Mouse (Mus musculus) right cerebral cortex, adult 18-20 months (tissue): ENCODE measurements around the gene Pzp.

Experiments
- DNase-seq: peaks from one replicate; pipeline ENCODE4 v3.0.0; 2022; ENCODE audit warnings: mixed read lengths

The Pzp gene

DNA sequence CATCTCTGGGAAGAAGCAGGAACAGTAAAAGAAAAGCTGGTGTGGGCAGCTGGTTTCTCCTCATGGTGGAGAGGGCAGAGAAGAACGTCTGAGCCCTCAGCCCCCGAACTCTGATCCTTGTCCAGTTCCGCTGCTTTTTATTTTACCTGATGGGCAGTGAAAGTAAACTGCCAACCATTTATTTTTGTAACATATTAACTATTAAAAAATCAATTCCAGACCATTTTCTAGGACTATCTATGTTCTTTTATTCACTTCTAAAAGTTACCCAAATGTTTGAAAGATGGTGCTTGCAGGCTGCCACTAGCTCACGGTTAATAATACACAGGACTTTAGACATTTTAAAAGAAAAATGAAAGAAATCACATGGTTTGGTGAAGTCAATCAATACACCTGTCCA lies at the start of gene Pzp:
TSS of gene Pzp (minus strand) at position 120 of the 400 bp plus-strand sequence.
- no peak for DNase-seq

DNA sequence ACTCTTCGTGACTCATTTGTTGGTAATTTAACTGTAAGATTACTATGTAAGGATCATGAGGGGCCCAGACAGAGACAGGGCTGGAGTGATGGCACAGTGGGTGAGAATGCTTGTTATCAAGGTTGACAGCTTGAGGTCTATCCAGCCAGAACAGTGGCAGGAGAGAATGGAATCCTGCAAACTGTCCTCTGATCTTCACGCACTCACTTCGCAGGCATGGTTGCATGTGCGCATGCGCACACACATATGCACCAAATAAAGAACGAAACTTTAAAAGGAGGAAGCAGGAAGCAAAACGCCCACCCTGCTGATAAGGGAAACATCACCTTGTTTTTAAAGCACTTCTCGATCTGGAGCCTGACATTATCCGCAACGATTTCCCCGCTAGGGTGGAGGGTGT lies 40.1 kb upstream of the Pzp start:
- DNase-seq: no peak

DNA sequence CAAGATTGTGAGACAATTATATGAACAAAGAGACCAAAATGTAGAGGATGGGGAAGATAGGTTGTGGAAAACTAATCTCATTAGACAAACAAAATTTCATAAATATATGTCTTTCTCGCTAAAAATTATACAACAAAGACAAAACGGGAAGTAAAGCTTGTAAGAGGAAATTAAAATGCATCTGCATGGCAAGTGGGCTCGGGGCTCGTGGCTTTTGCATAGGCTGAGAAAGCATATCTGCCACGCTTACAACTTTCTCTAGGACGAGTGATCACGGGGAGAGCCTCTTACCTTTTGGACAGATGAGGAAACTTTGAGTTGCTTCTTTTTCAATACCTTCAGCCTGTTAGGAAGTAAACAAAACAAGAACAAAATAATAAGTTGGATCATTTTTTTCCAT lies 27.5 kb upstream of the Pzp start:
- no peak for DNase-seq

DNA sequence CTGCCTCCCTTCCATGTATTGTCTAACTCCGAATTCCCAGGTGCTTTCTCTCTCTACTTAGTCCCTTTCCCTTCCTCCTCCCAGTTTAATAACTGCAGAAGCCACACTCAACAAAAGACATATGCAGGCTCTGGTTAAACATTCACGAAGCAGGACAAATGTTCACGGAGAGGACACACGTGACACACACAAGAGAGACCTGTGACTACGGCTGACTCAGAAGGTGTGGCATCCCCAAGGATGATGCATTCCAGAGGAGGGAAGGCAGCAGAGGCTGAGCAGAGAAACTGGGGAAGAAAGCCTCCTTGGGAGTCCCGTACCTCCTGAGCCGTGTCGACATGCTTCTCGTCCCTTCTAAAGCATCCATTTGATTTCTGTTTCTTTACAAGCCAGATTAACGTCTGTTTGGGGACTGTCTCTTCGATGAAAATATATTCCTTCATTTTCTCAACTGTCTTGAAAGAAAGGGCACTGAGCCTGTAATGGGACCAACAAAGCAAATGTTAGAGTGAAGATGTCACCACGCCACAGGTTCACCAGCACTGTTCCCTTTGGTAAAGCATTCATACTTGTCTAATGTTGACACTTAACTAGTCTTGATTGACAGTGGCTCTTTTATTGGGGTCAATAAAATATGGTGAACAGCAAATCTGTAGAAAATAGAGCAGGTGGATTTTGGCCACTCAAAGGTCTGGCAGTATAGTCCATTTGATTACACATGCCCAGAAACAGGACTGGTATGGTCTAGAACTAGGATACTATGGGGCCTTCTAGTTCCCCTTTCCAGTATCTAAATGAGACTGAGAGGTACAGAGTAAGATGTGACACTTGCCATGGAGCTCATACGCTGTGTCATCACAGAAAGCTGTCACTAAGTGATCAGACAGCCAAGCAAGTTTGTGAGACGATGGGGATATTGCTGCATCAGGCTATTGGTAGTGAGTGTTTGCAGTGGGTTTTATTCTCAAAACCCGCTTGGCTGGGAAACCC lies 23.2 kb upstream of the Pzp start:
- no peak for DNase-seq

DNA sequence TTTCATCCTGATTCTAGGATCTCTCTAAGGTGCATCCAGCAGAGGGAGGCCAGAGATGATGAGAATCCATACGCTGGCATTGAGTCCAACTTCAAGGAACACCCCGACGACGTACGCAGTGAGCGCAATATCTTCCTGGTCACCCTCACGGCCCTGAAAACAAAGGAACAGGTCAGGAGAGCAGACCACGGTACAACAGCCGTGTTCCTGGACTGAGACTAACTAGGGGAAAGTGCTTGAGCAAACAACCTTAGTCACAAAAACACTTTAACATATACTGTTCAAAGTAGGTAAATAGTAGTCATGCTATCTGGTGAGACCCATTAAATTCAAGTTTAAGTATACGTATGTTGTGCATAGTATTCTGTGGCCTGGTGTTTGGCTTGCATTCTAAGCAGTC lies 22.0 kb upstream of the Pzp start:
- DNase-seq: no peak

DNA sequence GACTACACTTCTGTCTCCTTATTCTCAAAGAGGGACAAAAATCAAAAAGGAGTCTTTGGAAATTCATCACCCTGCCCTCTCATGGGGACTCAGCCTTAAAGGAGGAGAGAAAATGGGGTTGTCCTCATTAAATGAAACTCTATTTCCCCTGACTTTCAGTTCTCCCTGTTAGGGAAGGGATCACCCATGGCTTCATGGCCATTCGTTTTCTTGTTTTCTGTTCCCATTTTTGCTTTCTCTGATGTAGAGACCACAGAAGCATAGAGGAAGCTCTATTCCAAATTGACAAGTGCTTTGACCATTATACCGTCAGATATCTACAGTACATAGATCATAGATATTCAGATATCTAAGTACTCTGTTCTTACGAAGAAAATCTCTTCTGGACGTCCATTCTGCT lies 18.9 kb upstream of the Pzp start:
- DNase-seq: no peak

DNA sequence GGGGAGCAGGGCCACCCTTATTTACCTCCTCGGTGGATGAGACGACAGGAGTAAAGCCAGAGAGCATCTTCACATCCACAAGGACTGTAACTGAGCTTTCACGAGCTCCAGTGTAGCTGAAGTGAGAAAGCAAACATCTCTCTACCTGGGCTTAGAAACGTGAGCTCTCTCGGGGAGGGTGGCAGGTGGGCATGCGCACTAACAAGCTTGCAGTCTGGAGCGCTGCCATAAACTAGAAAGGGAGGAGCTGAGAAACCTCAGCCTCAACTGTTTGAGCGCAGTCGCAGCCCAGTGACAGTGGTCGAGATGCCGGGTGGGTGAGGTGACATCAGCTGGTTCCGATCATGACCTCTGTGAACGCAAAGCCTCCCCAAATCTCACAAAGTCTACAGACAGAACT lies 16.7 kb upstream of the Pzp start:
- peak; percentile 26 for DNase-seq

DNA sequence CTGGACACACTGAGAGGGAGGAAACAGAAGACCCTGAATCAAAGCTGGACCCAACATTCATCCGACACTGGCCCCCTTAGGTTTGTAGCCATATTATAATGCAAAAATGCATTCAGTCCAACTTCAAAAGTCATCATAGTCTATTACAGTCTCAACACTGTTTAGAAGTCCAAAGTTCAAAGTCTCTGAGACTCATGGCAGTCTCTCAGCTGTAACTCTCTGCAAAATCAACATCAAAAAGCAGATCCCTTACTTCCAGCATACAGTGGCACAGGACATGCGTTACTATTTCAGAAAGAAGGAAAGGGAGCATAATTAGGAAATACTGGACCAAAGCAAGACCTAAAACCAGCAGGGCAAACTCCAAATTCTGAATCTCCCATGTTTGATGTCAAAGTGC lies 8.7 kb upstream of the Pzp start:
- DNase-seq: no peak

DNA sequence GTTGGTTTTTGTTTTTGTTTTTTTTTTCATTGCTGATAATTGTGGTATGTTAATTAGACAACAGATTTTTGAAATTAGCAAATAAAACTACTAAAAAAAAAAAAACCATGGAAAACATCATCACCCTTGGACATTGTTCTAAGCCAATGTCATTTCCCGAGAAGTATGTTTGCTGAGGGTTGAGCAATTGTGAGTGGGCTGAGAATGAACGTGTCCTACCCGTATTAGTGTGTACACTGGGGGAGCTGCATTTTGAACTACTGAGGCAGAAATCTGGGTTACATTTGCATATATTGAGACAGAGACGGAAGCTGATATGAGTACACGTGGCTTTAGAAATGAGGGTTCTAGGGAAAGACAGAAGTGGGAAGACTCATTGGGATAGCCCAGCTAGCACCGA lies 6.8 kb upstream of the Pzp start:
- no peak for DNase-seq

DNA sequence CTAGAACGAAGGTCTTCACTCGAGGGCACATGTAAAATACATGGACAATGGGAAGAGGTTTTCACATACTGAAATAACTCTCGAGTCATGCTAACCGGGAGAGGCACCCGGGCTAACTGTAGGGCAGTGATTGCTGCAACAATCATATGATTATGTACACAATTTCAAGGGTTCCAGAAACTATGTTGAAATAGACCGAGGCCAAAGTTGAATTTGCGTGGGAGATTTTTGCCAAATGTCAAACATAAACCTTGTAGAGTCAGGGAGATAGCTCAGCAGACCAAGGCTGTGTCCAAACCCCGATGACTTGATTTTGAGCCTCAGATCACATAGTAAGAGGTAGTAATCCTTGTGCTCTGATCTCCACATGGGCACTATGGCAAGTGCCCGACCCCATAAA lies 6.2 kb upstream of the Pzp start:
- DNase-seq: no peak

DNA sequence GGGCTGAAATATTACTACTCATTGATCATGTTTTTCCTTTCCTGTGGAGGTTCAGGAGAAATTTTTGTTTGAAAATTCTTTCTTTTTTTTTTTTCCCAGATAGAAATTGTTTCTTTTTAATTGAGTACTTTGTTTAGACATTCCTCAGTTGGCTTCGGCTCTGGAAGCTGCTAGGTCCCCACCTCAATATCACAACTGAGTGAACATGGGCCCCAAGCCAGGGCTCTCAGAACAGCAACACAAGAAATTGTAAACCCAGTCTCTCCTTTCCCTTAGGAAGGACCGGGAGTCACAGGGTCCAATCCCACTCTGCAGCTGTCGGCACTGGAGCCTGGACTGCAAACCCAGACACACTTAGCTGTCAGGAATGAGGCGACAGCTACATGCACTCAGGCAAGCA lies 2.0 kb upstream of the Pzp start:
- no peak for DNase-seq

DNA sequence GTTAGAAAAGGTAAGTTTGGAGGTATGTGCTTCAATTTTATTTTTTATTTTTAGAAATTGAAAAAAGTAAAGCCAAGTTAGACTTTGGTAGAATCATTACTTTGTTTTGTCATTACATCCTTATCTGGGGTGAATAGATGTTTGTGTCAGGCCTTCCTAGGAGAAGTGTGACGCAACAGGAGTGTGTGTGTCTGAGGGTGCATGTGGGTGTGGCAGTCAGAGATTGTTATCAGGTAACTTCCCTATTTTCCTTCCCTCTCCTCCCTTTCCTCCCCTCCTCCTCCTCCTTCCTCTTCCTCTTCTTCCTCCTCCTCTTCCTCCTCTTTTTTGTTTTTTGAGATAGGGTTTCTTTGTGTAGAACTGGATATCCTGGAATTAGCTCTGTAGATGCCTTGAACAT lies 590 bp upstream of the Pzp start:
- DNase-seq: no peak

DNA sequence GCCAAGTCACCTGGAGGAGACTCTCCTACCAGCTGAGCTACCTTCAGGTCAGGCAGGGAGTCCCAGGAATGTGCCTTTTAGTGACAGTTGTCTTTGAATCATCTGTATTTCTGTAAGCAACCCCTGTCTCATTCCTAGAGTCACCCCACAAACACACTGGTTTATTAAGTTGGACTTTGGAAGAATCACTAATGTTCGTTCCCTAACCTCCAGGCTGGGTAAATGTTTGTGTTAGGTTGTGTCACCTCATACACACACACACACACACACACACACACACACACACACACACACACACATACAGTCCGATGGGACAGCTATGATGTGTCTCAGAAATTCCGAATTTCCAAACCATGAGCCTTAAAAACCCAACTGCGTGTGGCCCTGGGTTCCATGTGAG lies 719 bp downstream of the Pzp start:
- no peak for DNase-seq

DNA sequence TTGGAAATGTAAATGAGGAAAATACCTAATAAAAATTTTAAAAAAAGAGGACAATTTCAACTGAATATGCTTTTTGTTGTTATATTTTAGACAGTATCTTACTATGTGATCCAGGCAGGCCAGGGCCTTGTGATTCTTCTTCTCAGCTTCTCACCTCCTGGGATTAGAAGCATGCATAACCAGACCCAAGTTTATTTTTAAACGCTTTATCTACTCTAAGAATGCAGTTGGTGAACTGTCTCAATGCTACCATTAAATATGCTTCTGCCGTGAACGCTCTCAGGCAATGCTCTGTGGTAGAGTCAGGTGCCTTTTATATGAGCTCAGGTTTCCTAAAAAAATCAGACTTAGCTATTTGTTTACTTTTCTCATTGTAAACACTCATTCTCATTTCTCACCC lies 3.2 kb downstream of the Pzp start:
- DNase-seq: no peak

DNA sequence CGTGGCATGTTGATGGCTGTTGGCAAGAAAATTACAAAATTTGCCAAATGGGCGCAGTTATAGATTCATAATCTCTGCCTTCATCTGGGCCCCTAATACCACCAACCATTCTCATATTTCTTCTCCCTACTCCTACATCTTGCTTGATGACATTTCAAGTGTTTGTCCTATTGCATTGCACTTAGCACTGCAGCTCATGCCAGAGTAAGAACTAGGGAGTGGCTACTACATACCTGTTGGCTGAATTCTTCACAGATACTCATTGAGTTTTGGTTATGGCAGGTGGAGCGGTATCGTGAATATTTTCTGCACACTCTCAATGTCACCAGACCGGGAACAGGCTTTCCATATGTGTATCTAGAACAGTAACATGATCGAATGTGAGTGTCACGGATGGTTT lies 7.4 kb downstream of the Pzp start:
- no peak for DNase-seq

DNA sequence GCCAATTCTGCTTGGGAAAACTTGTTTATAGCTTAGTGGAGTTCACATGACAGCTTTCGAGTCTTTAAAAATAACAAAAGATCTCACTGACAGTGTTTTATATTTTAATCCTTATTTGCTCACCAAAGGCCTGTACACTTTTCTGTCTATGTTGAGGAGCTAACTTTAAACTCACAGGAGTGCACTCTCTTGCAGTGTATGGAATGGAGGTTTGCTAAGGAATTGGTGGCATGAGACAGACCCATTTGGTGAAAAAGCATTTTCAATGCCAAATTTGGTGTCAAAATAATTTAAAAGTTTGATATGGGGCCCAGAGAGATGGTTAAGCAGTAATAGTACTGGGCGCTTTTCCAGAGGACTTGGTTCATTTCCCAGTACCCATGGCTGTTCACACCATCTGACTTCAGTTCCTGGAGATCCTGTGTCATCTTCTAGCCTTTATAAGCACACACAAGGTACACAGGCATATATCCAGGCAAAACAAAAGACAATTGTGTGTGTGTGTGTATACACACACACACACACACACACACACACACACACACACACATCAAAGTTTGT lies 20.8 kb downstream of the Pzp start:
- DNase-seq: peak; percentile 3

DNA sequence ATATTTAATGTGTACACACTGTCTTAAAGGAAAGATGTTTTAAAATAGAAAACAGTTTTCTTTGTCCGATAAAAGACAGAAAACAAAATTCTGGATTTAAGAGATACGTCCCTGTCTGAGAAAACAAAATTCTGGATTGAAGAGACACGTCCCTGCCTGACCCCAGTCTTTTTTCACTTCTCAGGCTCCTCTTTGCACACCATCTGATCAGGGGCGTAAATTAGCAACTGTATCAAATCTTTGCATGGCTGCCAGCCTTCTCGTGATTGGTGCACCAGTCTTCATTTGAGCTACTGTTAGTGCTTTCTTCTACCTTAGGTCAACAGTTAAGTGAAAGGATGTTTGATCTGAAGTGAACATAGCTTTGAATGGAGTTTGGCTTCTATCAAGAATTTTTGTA lies 21.8 kb downstream of the Pzp start:
- DNase-seq: no peak

DNA sequence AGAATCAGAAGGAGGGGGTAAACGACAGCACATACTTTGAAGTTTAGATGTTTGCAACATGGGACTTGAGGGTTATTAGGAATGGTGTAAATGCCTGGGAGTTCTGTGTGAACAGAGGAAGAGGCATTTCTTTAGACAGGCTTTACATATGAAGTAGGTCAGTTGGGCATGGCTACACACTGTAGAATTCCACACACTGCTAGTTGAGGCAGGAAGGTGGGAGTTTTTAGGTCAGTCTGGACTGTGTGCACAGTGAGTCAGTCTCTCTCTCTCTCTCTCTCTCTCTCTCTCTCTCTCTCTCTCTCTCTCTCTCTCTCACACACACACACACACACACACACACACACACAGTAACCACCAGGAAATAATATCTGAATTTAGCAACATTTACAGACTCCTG lies 31.2 kb downstream of the Pzp start:
- no peak for DNase-seq

DNA sequence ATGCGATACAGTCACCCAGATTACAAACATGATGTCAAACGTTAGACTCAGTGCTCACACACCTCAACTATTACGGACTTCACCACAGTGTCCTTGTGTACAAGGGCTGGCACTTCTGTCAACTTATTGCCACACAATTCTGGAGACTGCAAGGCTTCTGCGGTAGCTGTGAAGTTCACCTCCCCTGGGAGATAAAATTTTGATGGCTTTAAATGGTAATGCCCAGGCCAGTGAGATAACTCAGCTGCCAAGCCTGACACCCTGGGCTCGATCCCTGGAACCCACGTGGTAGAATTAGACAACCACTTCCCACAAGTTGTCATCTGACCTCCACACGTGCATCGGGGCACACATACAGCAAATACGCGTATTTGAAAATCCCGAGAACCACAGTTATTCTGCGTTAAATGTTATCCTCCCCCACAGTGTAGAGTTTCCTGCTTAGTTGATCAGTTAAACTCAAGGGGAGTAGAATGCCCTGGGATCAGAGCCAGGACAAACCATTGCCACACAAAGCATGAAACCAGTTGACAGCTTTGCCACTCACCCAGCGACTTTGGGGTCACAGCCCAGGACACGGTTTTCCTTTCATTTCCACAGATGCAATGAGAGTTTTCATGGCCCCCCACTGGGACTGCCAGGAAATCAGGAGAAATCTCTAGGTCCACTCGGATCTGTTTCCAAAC lies 31.7 kb downstream of the Pzp start:
- no peak for DNase-seq

DNA sequence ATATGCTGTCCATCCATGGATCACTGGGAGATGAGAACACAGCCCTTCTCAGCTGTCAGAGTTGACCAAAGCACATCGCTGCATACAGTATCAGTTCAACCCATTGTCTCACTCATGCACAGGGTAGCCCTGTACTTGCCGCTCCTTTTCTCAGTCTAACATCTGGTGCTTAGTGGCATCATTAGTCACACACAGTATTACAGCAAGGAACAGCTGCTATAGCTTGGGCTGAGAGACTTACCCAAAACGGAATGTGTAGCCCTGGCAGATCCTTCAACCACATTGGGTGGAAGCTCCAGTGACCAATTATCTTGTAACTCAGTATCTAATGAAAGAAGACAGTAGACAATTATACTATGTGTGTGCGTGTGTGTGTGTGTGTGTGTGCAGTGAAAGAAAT lies 34.6 kb downstream of the Pzp start:
- no peak for DNase-seq

DNA sequence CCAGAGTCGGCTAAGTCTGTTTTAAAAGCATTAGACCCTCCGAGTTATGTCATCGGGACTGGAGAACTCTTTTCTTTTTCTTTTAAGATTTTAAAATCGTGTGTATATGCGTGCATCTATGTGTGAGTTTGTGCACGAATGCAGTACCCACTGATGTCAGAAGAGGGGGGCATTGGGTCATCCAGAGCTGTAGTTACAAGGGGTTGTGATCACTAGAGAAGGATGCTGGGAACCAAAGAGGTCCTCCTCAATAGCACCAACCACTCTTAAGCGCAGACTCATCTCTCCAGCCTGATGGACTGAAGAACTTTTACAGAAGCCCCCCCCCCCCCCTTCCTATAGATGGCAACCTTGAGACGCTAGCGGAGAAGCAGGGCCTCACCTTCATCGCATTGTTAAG lies 36.4 kb downstream of the Pzp start:
- DNase-seq: no peak

DNA sequence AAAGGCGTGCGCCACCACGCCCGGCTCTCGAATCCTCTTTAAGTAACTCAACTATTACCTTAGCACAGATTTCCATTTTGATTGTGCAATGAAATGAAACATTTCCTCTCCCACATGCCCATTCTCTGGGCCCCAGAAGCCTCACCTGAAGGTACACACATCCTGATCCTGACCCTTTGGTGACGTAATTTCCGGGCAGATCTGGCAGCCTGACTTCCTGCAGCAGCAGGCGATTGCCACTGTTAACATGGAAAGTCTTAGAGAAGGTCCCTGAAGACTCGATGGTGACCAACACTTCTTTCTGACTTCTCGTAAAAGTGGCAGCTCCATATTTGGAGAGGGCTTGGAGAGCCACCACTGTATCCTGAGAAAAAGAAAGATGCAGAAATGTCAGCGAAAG lies 38.8 kb downstream of the Pzp start:
- no peak for DNase-seq

DNA sequence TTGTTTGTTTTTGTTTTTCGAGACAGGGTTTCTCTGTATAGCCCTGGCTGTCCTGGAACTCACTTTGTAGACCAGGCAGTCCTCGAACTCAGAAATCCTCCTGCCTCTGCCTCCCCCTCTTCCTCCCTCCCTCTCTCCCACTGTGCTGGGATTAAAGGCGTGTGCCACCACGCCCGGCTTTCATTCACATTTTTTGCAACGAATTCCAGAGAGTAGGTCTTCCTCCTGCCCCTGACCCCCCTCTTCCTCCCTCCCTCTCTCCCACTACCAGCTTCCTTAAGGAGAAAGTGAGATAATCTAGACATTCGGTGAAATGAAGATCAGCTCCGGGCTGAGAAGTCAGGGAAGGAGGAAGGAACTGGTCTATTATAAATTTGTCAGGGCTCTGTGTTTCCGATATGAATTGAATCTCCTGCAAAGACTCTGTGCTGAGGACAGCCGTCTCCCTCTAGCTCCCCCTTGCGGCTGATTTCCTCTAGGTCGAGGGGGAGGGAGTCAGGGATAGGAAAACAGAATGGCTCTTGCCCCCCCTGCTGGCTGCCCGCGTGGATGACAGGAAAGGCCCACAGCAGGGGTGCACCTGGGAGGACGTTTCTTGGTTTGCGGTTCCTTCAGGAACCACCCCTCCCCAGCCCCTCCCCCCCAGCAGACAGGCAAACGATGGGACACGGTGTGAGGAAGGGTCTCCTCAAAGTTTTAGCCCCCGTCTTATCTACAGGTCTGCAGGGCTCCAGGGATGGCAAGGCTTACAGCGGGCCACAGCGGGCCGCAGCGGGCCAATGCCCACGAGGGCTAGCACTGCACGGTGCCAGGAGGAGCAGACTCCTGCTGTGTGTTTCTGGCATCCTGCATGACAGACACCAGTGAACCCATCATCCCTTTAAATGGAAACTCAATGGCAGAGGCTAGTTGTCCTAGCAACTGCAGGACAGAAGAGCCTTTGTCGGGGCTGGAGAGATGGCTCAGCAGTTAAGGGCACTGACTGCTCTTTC lies 46.8 kb downstream of the Pzp start:
- peak; percentile 93 for DNase-seq
